Mouse (Mus musculus) hindbrain, embryonic 14.5 days (tissue): ENCODE results near the gene Plekho2. TPM values are rescaled to one million over a fixed set of nuclear protein-coding genes. Genes with fewer than 3 reads are reported as not detected.

Experiments
- ATAC-seq: fragments of 200-750 bp; cut with Nextera tagmentation; 2 replicates; pipeline ENCODE4 v1.8.0; 2017; ENCODE audit warnings: moderate number of reproducible peaks, mild to moderate bottlenecking, moderate TSS enrichment, moderate library complexity; ENCODE audit not compliant: low FRiP score
- DNase-seq: peaks from one replicate; pipeline ENCODE4 v3.0.0-alpha.2; 2015; ENCODE audit warnings: low spot score
- H3K27ac ChIP-seq: fragments of 300-500 bp; sonication (generic); 2 replicates; pipeline ENCODE4 v1.5.1; 2014; ENCODE audit warnings: mild to moderate bottlenecking, moderate library complexity
- H3K27me3 ChIP-seq: fragments of 300-500 bp; sonication (generic); 2 replicates; pipeline ENCODE4 v1.6.1; 2014; ENCODE audit warnings: mild to moderate bottlenecking, low read length, mixed read lengths; ENCODE audit not compliant: control insufficient read depth, insufficient read depth
- H3K36me3 ChIP-seq: fragments of 300-500 bp; sonication (generic); replicated peaks from 2 replicates; pipeline ENCODE4 v1.6.1; 2014; ENCODE audit not compliant: control insufficient read depth, insufficient read depth
- H3K4me1 ChIP-seq: fragments of 300-500 bp; sonication (generic); replicated peaks from 2 replicates; pipeline ENCODE4 v1.6.1; 2014; ENCODE audit warnings: antibody characterized with exemption, low read length, mixed read lengths; ENCODE audit not compliant: control insufficient read depth, insufficient read depth
- H3K4me2 ChIP-seq: fragments of 300-500 bp; sonication (generic); replicated peaks from 2 replicates; pipeline ENCODE4 v1.6.1; 2014; ENCODE audit warnings: mild to moderate bottlenecking, moderate library complexity
- H3K4me3 ChIP-seq: fragments of 300-500 bp; sonication (generic); replicated peaks from 2 replicates; pipeline ENCODE4 v1.5.1; 2014; ENCODE audit warnings: mild to moderate bottlenecking, low read length
- H3K9ac ChIP-seq: fragments of 300-500 bp; sonication (generic); 2 replicates; pipeline ENCODE4 v1.6.1; 2014
- H3K9me3 ChIP-seq: fragments of 300-500 bp; sonication (generic); 2 replicates; pipeline ENCODE4 v1.6.1; 2016; ENCODE audit warnings: low read length; ENCODE audit not compliant: control insufficient read depth
- WGBS: fragments of 180-500 bp; shearing (Covaris S2); extraction: QIAGEN DNeasy Blood & Tissue Kit; methylation state at CpG from one replicate; pipeline ENCODE4 v1.1.7; 2014; 5-methylcytosine and 5-hydroxymethylcytosine counted together
- polyA plus RNA-seq: library from polyadenylated mRNA; unstranded; fragments of >200 nt; fragmentation: Nextera tagmentation; extraction: Ambion mirVana; gene quantifications from 2 replicates; pipeline ENCODE4 v1.2.1, GENCODE M21; 2014

Plekho2 gene
- polyA plus RNA-seq, 1 experiment from 2014 or later: 4.4 TPM

DNA sequence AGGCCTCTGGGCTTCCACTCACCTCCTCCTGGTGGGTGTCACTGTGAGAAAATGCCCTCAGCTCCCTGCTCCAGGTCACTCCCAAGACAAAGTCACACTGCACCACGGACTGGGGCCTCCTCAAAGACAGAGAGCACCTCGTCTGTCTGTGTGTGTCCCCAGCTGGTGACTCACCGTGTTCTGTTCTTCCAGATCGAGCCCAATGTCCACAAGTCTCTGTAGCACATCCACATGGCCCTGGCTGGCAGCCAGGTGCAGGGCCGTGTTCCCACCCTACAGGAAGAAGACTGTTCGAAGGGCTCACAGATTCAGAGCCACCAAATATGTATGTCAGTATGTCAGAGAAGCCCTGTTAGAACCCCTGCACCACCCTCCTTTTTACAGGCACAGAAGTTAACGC is 71.4 kb downstream of the Plekho2 start:
- ATAC-seq (no peak), DNase-seq (no peak)
- H3K36me3 ChIP-seq: no peaks in the 10 kb centered on the region
- no peak overlapping the region for H3K27ac ChIP-seq
- H3K4me3 ChIP-seq: no peak overlapping the region
- no peaks in the 10 kb centered on the region for H3K9me3 ChIP-seq
- no peak overlapping the region for H3K9ac ChIP-seq
- H3K27me3 ChIP-seq: no peaks in the 10 kb centered on the region
- no peak overlapping the region for H3K4me2 ChIP-seq
- no peaks in the 10 kb centered on the region for H3K4me1 ChIP-seq
- 76% methylated on average over 7 of the region's 7 CpGs for WGBS

DNA sequence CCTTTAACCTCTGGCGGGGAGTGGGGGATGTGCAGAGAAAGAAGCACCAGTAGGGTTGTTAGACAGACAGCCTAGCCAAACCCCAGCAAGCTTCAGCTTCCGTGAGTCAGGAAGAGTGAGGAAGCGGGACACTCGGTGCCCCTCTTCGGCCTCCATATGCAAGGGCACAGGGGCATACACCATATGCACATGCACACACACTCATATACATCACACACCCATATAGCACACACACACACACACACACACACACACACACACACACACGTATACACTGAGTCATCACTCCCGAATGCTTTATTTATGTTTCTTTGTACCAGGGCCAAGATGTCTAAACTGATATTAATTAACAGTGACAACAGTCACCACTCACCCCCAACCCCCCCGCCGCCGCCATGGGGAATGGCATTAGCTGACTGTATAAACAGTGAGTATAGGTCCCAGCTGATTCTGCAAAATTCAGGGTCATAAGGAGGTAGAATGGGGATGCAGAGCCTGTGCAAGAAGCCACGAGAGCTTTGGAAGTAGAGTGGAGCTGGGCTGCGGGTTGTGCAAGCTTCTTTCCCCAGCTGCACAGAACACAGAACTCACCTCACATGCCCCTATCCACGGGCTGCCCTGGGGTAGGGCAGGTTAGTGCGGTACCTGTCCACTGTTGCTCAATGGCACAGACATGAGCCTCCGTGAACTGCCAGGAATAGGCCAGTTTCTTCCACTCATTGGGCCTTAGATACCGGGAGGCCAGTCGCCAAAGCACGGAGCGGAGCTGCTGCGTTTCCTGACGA is 76.9 kb downstream of the Plekho2 start:
- no peak for DNase-seq
- Histone ChIP-seq H3K9me3 (no peaks in the 10 kb centered on the region), H3K27ac (no peak overlapping the region), H3K27me3 (no peaks in the 10 kb centered on the region), H3K36me3 (no peaks in the 10 kb centered on the region), H3K4me1 (no peaks in the 10 kb centered on the region), H3K4me3 (no peak overlapping the region), H3K4me2 (no peak overlapping the region), H3K9ac (no peak overlapping the region)
- ATAC-seq: no peak
- 81% methylated on average over 21 of the region's 21 CpGs for WGBS

Other genes with a start within 250 kb of the Plekho2 start
- gene Pdcd7, start 233.9 kb downstream of the Plekho2 start, polyA plus RNA-seq: 10.7 and 13.3 TPM in 2 replicates
- gene Ubap1l, start 219.0 kb downstream of the Plekho2 start, polyA plus RNA-seq: 2.8 and 4.2 TPM in 2 replicates
- 0.52 and 0.70 TPM in 2 replicates for gene Kbtbd13, start 188.4 kb downstream of the Plekho2 start, polyA plus RNA-seq
- gene Rasl12, start 181.5 kb downstream of the Plekho2 start, polyA plus RNA-seq: 7.6 and 7.9 TPM in 2 replicates
- gene Slc51b, start 157.1 kb downstream of the Plekho2 start, polyA plus RNA-seq: not detected in 2 replicates
- 22.0 and 23.7 TPM in 2 replicates for gene Mtfmt, start 144.3 kb downstream of the Plekho2 start, polyA plus RNA-seq
- gene Spg21, start 119.1 kb downstream of the Plekho2 start, polyA plus RNA-seq: 126 and 133 TPM in 2 replicates
- 0.38 and 1.0 TPM in 2 replicates for gene Ankdd1a, start 59.8 kb downstream of the Plekho2 start, polyA plus RNA-seq
- 1.9 and 2.2 TPM in 2 replicates for gene Pif1, start 7.1 kb upstream of the Plekho2 start, polyA plus RNA-seq
- 4.0 and 4.7 TPM in 2 replicates for gene Rbpms2, start 49.6 kb upstream of the Plekho2 start, polyA plus RNA-seq
- gene Oaz2, start 88.0 kb upstream of the Plekho2 start, polyA plus RNA-seq: 280 and 287 TPM in 2 replicates
- 8.0 and 8.8 TPM in 2 replicates for gene Zfp609, start 247.5 kb upstream of the Plekho2 start, polyA plus RNA-seq